Mouse (Mus musculus) kidney, postnatal 14 days (tissue): ENCODE measurements at regions not wholly inside any gene's neighbourhood (a gene's known extent, or its start where the extent isn't known, plus 50 kb on each side); places are given as distances from the start of the nearest gene placed in this dataset.
A peak's percentile ranks its signal among the peaks of the same experiment; 100 is the strongest.

Experiments
- DNase-seq: peaks from one replicate; pipeline ENCODE4 v3.0.0; 2022; ENCODE audit warnings: mixed read lengths

DNA sequence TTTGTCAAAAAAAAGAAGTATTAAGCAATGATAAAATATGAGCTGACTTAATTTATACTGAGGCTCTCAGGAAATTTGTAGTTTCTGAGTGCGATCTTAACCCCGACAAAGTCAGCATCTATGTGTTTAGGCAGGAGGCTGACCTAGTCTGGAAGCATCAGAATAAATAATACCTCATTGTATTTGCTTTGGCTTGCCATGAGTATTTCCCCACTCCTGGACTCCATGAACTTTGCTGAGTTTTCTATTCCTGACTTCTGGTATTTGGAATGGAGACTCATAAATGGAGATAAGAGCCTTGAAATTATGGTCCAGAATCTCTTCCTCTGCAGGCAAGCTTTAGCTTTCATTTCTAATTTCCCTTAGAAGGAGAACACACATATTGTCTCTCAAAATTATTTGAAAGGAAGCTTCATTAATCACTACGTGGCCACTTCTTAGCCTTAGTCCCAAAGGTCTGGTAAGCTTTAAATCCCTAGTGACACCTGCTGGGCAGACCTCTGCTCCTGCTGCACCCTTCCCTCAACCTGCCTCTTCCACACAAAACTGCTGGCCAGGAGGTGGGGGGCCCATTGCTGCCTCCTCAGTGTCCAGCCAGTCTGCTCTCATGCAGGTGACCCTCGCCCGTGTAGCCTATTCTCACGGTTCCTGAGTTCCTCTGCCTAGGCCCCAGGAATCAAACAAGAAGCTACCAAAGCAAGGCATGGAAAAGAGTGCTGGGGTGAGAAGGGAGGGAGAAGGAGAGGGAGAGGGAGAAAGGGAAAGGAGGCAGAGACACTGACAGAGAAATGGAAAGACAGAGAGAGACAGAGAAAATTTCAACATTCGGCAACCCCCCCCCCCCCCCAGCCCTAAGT is 173.6 kb upstream of the Klf12 start:
- peak; percentile 58 for DNase-seq

DNA sequence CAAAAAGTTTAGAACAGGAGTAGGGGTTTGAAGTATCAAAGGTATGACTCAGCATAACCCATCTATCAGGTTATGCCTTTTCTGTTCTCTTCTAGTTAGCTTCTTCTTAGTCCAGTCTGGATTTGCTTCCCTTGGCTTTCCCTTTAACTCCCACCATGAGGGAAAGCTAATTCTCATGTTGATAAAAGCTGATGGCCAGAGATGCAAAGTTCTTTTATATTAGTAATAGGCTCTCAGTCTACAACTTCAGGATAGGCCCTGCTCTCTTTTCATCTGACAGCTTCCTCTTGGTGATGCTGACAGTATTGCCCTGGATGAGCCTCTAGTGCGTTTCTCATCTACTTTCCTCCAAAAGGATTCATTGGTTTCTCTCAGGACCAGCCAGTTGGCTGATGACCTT is 161.7 kb upstream of the Klf12 start:
- DNase-seq, result no peak

DNA sequence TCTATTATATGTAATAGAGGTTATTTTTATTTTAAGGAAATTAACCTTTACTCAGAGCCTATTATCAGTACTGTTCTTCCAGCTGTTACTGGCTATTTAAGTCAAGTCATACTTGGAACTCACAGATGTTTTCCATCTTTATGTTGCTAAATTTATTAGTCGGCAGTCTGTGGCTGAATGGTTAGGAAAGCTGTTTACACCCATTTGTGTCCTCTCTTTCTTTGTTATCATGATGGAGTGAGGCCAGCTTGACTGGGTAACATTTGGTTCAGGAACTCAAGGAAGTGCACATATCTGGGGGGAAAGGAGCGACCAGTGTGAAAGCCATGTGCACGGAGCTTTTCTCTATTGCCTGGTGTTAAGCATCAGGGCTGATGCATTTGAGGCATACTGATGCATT is 160.4 kb upstream of the Klf12 start:
- no peak for DNase-seq

DNA sequence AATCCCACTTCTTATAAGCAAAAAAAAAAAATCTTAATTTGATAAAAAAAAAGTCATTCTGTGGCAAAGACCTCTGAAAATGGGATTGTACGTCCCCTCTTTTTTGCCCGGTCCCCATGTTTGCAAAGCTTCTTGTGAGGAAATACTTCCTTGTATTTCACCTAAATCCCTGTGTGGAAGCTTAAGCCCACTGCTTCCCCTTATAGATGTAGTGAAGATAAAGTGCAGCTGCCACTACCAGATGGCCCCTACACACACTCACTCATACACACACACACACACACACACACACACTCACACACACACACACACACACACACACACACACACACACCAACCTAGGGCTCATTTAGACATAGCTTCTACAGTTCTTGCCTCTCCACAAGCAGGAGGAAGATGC is 159.6 kb upstream of the Klf12 start:
- no peak for DNase-seq

DNA sequence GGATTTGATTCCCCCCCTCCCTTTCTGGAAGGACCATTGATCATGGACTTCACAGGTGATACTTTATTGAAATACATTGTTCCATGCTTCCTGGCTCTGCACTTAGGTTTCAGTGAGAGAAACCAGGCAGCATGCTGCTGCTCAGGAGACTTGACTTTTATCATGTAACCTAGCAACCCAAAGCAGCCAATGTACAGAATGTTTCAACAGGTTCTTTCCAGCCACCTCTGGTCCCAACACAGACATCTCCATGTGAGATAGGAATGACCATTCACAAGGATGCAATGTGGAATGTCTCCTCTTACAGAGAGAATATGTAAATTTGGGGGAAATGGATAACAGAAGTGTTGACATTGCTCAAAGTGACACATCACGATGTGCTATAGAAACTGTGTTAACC is 153.1 kb upstream of the Klf12 start:
- DNase-seq, result no peak

DNA sequence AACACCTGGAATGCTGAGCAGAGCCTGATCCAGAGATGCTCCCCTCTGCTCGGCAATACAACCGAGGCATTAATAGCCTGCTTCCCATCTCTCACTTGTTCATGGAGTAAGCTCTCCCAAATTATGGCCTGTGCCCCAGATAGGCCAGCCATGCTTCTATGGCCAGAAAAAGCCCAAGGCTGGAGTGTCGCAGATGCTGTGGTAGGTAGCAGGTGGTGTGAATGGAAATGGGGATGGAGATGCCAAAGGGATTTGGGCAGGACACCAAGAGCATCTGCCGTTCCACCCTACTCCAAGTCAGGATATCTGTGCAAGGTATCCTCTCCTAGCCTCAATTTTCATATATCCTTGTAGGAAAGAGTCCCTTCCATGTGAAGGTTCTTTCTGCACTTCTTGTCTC is 145.2 kb upstream of the Klf12 start:
- DNase-seq, result no peak

DNA sequence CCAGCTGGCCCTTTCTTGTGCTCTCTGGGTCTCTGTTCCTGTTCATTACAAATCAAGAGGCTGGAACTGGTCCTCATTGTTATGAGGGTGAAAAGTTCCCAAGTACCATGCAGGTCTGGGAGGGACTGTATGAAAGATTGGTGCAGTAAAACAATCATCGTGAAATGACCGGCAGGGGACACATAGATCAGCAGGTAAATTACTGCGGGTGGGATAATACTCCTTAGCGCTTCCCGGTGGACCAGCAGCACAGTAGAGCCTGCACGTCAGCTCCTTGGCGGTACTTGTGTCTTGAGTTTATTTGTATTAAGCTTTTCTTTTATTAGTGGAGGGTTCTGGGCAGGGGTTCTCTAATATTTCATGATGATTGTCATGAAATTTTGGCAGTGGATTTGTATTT is 141.9 kb upstream of the Klf12 start:
- DNase-seq, result no peak

DNA sequence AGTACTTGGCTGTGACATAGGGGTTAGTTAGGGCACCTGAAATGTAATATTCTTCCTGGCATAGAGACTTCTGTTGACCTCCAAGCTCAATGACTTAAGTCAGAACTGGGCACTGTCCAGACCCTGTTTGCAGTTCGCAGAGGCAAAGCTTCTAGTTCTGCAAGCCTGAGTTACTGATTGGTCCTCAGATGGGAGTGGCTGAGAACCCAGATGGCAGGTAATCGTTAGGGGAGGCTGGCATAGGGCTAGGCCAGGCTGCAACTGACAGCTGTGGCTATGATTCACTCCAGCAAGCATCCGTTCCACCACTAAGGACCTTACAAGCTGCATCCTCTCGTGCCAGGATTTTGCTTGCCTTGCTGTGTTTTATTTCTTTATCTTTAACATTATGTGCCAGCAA is 139.3 kb upstream of the Klf12 start:
- no peak for DNase-seq

DNA sequence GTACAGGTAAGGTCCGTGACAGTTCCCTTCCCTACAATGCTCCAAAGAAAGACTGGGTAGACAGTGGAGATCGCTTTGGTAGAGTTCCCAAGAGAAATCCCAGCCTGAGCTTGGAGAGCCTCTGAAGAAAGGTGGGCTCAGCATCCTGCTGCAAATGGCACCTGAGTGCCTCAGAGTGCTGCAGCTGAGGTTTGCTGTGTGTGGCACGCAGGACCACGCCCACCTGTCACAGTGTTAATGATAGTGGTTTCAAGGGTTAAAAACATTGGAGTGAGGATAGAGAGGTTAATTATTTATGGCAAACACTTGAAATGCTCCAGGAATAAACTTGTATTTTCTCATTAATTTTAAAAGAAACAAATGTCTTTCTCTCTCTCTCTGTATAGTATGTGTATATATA is 137.2 kb upstream of the Klf12 start:
- no peak for DNase-seq

DNA sequence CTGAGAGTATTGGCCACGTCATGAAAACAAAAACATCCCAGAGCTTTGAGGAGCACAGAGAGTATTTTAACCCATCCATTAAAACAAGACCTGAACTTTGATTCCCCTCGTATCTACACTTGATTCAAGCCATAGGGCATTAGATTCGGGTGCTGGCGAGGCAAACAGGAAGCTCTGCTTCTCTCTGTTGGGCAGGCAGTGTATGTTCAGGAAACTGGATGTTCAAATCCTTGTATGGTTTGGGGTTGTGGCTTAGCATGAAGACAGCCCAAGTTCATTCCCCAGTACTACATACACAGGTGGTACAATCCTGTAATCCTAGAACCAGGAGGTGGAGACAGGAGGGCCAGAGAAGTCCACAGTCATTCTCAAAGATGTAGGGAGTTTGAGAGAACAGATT is 130.6 kb upstream of the Klf12 start:
- no peak for DNase-seq

DNA sequence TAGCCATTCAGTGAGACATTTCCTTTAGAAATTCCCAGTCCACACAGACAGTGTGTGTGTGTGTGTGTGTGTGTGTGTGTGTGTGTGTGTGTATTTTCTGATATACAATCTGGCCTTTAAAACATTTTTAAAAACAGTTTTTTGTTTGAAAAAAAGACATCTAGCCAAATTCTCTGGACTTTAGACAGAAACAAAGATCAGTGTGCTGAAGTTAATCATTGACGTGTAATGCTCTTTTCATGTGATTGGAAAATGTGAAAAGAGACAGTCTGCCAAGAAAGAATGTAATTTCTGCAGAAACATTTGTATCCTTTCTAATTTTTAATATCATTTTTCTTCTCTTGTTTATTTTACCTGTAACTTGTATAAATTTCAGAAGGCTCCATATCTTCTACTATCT is 127.7 kb upstream of the Klf12 start:
- DNase-seq, result peak; percentile 10

DNA sequence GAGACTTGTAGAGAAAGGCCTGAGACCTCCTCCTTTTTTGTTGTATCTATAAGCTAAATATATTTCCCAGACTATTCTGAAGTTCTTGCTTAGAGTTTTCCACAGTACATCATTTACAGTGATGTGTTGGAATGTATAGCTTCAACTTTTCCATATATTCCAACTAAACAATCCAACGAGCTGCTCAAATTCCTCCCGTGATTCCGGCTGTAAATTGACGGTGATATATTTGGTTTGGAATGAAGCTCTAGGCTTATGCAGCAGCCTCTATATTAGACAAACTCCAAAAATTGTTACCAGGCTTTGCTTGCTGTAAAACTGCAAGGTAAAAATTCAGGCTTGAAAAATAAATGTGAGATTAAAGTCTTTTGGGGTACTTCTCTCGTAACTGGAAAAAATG is 112.7 kb upstream of the Klf12 start:
- DNase-seq, result no peak

DNA sequence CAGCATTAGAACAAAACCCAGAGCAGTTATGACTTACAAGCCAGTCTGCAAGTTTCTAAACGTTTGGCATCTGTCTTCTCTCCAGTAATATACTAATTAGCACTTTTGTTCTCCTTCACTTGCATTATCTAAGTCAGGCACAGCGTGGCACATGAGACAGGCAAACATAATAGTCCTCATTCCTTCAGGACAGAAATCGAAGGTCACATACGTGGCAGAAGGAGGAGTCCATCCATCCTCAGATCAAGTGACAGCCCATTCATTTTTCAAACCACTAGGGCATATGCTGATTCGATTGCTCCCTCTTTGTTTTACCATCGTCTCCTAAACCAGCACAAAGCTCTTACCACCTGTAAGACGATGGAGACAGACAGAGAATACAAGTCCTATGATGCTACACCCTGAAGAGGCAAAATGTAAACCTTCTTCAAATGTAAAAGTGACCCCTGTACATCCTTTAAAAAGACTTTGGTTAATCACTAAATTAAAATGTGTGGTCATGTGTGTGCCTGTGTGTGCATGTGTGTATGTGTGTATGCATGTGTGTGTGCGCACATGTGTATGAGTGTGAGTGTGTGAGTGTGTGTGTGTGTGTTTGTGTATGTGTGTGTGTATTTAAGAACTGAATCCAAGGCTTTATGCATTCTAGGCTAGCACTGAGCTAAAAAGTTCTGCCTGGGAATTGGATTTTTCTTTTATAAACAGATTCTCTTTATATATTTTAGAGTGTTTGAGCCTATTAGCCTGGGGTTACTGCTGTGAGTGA is 90.9 kb upstream of the Klf12 start:
- no peak for DNase-seq

DNA sequence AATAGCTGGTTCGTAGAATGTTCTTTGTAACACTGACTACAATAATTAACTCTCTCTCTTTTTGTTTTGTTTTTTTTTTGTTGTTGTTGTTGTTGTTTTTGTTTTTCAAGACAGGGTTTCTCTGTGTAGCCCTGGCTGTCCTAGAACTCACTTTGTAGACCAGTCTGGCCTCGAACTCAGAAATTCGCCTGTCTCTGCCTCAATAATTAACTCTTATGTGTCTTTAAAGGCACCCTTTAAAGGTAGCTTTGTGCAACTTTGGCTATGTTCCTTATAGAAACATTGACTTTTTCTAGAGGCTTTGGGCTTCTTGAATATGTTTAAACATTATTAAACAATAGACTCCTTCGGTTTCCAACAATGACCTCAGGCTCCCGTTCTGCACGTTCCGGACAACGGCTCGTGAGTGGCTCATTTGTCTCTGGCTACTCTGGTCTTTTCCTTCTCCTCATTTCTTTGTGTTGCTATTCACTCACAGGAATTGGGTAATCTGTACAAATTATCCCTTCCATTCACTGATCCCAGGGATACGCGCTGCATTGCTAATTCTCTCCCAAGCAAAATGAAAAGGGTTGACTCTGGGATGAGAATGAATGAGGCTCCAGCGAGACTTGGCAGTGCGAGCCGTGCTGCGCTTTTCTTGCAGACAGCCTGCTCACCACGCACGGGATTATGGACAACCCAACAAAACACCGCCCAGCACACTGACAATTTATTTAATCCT is 90.2 kb upstream of the Klf12 start:
- DNase-seq, result no peak

DNA sequence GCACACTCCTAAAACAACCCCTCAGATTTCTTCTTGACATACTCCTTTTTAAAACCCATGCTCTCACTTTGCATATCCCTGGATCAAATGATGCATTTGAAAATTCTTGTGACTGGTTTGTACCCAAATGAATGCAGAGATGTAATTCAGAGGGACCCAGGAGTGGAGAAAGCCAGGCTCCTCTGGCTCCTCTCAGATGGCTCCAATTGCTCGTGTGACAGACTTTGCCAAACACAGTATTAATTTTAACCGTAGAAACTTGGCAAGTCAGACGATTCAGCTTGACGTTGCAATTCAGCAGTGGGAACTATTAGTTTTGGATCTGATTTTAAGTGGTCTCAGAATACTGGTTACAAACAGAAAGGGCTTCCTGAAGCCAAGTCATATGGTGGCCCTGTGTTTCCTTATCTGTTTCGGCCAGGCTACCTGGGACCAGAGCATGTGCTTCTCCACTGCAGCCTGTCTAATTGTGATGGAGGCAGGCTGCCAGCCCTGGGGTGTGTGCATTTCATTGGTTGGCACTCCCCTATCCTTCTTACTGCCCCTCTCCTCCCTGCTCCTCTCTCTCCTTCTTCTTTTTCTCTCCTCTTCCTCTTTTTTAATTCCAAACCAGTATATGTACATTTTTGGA is 81.9 kb upstream of the Klf12 start:
- no peak for DNase-seq

DNA sequence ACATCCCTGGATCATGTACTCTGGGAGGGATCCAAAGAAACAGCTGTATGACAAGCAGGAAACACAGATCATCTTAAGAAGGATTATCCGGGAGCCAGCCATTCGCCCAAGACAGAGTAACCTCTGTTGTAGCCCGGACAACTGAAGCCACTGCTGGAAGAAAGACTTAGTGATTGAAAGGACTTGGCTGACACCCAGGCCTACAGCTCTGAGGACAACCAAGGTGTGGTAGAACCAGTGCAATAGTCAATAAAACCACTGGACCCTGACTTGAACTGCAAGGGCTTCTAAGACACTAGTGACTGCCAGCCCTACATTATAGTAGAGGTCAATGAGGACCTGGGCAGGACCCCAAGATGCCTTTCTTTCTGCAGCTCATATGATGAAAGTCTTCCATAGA is 78.3 kb upstream of the Klf12 start:
- peak; percentile 11 for DNase-seq

DNA sequence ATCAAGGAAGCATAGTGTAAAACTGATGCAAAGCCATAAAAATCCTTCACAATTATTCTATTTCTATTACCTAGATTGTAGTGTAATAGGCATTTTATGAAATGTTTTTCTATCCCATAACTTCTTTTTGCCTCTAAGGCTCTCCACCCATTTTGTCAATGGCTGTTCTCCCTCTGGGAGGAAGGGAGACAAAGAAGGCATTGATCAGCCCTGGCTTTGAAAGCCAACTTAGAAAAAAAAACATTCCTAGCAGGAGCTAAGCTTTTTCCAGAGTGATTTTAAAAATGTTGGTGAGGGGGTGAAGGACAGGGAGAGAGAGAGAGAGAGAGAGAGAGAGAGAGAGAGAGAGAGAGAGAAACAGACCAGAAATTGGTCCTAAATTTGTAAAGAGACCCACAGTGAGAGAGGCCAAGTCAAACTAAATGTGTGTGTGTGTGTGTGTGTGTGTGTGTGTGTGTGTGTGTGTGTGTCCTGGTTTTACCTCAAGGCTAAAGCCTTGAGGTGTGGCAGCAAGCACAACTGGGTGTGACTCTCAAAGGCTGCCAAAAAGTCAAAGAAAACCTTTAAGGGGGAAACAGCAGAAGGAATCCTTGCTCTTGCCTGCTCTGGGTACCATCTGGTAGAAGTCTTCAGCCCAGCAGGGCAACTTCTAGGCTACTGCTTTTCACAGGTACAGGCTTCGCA is 77.0 kb upstream of the Klf12 start:
- no peak for DNase-seq

DNA sequence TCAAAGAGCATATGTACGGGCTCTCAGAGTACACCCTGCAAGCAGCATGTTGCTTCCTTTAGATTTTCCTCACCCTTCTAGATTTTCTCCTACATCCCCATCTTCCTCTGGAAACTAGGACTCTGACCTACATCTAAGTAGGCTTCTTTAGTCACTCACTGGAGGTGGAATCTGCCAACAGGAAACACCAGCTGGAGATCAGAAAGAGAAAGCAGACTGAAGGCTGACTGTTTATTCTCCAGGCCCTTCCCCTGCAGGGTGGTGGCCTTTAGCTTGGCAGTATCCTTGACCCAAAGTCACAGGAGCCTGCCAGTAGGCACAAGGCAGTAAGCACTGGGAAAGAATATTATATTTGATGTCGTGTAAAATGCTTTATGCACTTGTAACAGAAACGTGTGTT is 75.4 kb upstream of the Klf12 start:
- no peak for DNase-seq

DNA sequence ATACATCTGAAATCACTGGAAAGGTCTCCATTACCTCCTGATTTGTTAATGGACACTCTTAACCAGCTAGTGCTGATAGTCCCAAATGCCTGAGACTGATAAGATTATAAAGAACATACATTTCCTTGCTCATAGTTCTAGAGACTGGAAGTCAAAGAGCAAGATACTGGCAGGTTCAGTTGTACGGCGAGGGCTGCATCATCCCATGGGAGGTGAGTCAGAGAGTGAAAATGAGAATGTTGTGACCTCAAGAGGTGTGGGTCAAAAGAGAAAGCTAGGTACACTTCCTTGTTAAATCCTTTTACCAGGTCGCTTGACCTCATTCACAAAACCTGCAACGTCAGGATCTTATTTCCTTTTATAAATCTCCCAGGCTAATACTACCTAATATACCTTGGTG is 72.7 kb upstream of the Klf12 start:
- no peak for DNase-seq

DNA sequence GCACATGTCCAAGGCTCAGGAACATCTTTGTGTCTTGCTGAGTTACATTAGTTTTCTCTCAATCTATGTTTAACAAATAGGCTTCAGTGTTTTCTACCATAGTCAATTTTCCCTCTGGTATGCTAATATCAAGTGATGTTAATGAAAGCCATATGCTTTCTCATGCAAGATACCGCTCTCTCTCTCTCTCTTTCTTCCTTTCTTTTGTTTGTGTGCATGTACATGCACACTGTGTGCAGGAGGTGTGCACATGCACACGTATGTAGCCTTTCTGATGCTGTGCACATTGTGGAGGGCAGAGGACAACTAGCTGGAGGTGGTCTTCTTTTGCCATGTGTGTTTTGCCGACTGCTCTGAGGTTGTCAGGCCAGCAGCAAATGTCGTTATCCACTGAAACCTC is 69.0 kb upstream of the Klf12 start:
- no peak for DNase-seq

DNA sequence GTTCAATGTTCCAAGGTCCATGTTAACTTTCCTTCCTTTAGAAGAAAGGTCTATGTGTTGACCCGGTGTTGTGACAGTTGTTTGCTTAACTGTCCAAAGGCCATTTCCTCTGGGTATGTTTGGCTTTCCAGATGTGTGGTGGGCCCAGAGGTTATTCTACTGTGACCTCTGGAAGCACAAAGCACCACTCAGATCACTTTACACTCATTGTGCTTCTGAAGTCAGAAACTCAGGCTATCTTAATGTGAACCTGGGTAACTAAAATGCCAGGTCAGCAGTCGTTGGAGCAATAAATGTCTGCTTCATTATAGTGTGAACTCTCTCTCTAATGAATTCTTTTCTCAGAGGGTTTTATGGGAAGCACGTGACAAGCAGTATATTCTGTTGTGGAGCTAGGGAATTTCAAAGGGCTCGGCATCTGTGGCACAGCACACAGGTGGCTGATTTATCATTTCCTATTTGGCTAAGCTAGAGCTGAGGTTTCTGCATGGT is 68.5 kb upstream of the Klf12 start:
- DNase-seq, result peak; percentile 5

DNA sequence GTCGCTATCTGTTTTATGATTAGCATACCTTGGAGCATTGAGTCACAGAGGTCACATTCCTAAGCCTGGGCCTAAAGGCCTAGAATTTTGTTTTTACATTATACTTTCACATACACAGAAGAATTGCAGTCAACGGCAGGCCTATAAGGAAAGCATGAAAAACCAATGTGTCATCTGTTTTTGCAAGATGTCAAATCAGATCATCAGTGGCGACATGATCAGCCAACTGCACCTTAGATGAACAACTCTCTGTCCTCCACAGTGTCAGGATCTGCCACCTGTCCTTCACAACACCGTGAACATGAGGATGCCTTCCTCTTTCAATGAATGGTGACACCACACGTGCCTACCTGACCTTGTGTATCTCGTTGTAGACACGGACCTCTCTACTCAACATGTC is 66.5 kb upstream of the Klf12 start:
- DNase-seq, result no peak
